Mouse (Mus musculus) kidney, embryonic 16.5 days (tissue): ENCODE measurements around the gene Sele. TPM values are rescaled to one million over a fixed set of nuclear protein-coding genes. Genes with fewer than 3 reads are reported as not detected.
"Not testable (repeated sequence)": the region's sequence is repeated elsewhere in the genome, so short reads cannot be mapped to it uniquely, and the experiment has no call there.

Source experiments
- ATAC-seq: fragments of 200-750 bp; cut with Nextera tagmentation; 2 replicates; pipeline ENCODE4 v1.8.0; 2017; ENCODE audit warnings: moderate TSS enrichment; ENCODE audit not compliant: low FRiP score, low TSS enrichment
- H3K27ac ChIP-seq: fragments of 300-500 bp; sonication (generic); 2 replicates; pipeline ENCODE4 v1.5.1; 2014; ENCODE audit warnings: low read length
- H3K27me3 ChIP-seq: fragments of 300-500 bp; sonication (generic); 2 replicates; pipeline ENCODE4 v1.6.1; 2014; ENCODE audit warnings: low read length, control low read depth, mixed read lengths; ENCODE audit not compliant: insufficient read depth
- H3K36me3 ChIP-seq: fragments of 300-500 bp; sonication (generic); 2 replicates; pipeline ENCODE4 v1.6.1; 2014; ENCODE audit warnings: low read length, control low read depth, mixed read lengths; ENCODE audit not compliant: insufficient read depth
- H3K4me1 ChIP-seq: fragments of 300-500 bp; sonication (generic); 2 replicates; pipeline ENCODE4 v1.6.1; 2014; ENCODE audit warnings: low read length, control low read depth, mixed read lengths; ENCODE audit not compliant: insufficient read depth
- H3K4me2 ChIP-seq: fragments of 300-500 bp; sonication (generic); replicated peaks from 2 replicates; pipeline ENCODE4 v1.6.1; 2014; ENCODE audit warnings: low read depth, low read length
- H3K4me3 ChIP-seq: fragments of 300-500 bp; sonication (generic); 2 replicates; pipeline ENCODE4 v1.5.1; 2014; ENCODE audit warnings: mild to moderate bottlenecking, low read length
- H3K9ac ChIP-seq: fragments of 300-500 bp; sonication (generic); replicated peaks from 2 replicates; pipeline ENCODE4 v1.6.1; 2014; ENCODE audit warnings: low read length
- H3K9me3 ChIP-seq: fragments of 300-500 bp; sonication (generic); 2 replicates; pipeline ENCODE4 v1.6.1; 2016; ENCODE audit warnings: low read length, control low read depth
- WGBS: fragments of 180-500 bp; shearing (Covaris S2); extraction: QIAGEN DNeasy Blood & Tissue Kit; methylation state at CpG from one replicate; pipeline ENCODE4 v1.1.7; 2014; 5-methylcytosine and 5-hydroxymethylcytosine counted together
- polyA plus RNA-seq: library from polyadenylated mRNA; unstranded; fragments of >200 nt; fragmentation: Nextera tagmentation; extraction: Ambion mirVana; gene quantifications from 2 replicates; pipeline ENCODE4 v1.2.1, GENCODE M21; 2015

The Sele gene
- polyA plus RNA-seq, result 0.09 and 0.10 TPM in 2 replicates

DNA sequence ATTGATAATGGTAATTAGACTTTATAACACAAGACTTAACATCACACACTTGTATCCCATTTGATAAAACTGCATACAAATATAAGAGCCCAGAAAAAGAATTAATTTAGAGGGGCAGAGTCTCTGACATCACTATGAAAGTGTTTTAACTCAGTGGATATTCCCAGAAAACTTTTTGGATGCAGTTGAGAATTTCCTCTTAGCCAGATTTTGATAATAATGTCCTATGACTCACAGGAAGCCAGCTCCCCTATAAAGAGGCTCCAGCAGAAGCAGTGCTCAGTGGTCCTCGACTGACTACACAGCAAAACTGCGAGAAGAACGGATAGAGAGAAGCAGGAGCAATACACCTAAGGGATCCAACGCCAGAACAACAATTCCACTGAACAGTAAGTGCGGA lies at the start of gene Sele:
Sele (plus strand) TSS at position 301 of the 400 bp plus-strand sequence.
- whole genome bisulfite sequencing, result 57% methylated on average over 5 of the region's 5 CpGs

DNA sequence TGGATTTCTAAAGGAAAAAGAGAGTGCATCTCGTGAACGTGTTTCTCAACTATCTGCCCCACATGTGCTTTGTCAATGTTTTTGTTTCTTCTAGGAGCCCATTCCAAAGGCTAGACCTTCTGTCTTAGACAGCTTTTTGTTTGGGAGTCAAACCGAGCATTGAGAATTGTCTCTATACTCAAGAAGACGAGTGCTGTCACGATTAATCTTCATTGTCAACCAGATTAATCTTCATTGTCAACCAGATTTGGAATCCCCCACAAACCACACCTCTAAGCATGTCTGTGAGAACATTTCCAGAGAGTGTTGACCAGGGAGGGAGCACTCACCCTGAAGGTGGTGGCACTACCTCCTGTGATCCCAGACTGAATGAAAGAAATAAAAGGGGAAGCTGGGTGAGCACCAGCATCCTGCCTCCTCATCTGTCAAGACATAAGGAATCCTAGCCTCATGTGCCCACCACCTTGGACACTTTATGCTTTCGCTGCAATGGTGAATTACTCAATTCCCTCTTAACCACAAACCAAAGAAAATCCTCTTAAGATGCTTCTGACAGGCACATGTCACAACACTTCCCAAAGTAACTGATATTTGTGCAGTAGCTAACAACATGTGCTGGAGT lies 46.1 kb upstream of the Sele start:
- Histone ChIP-seq H3K27ac (no peak overlapping the region), H3K9me3 (no peaks in the 10 kb centered on the region), H3K27me3 (no peaks in the 10 kb centered on the region), H3K4me2 (no peak overlapping the region), H3K4me1 (no peaks in the 10 kb centered on the region), H3K4me3 (no peak overlapping the region), H3K9ac (no peak overlapping the region), H3K36me3 (0 out of 2 replicates have a peak, but pooled peaks cover 3% of the 10 kb centered on the region)
- 75% methylated on average over 6 of the region's 6 CpGs for WGBS
- no peak for ATAC-seq

More for the DNA sequence above, at the start of gene Sele:
- no peak for ATAC-seq
- H3K4me1 ChIP-seq, result no peaks in the 10 kb centered on the region
- no peak within 1 kb of the TSS for H3K27ac ChIP-seq
- H3K27me3 ChIP-seq, result no peaks in the 10 kb centered on the region
- H3K36me3 ChIP-seq, result no peaks in the 10 kb centered on the region
- no peak within 1 kb of the TSS for H3K4me3 ChIP-seq
- H3K9ac ChIP-seq, result no peak within 1 kb of the TSS
- H3K9me3 ChIP-seq, result no peaks in the 10 kb centered on the region
- H3K4me2 ChIP-seq, result no peak within 1 kb of the TSS

DNA sequence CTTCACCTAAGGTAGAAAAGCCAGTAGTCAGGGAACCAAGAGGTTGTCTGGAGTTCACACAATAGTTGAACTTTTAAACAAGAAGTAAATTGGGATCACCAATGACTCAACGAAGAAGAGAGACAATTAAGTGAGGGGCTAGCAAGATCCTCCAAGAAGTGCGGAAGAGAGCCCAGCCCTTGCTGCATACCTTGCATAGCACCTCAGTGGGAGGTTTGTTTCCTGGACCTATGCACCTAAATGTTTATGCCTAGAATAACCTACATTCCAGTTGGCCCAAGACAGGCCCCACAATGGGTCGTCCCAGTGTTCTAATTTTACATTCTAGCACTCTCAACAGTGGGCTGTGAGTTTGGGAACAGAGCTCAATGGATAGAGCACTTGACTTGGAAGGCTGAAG lies 43.7 kb upstream of the Sele start:
- 80% methylated on average over 3 of the region's 3 CpGs for WGBS
- Histone ChIP-seq H3K27me3 (no peaks in the 10 kb centered on the region), H3K27ac (no peak overlapping the region), H3K9ac (no peak overlapping the region), H3K4me2 (no peak overlapping the region), H3K36me3 (no peaks in the 10 kb centered on the region), H3K9me3 (no peaks in the 10 kb centered on the region), H3K4me1 (no peaks in the 10 kb centered on the region), H3K4me3 (no peak overlapping the region)
- no peak for ATAC-seq

DNA sequence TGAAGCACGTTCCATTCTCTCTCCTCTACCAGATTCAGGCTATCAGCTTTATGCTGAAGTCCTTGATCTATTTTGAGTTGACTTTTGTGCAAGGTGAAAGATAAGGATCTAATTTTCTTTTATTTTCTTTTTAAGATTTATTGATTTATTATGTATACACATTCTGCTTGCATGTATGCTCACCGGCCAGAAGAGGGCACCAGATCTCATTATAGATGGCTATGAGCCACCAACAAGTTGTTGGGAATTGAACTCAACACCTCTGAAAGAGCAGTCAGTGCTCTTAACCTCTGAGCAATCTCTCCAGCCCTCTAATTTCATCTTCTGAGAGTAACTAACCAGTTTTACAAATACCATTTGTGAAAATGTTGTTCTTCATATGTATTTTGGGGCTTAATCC lies 38.8 kb upstream of the Sele start:
- Histone ChIP-seq H3K4me3 (no peak overlapping the region), H3K4me1 (no peaks in the 10 kb centered on the region), H3K9ac (no peak overlapping the region), H3K27ac (no peak overlapping the region), H3K4me2 (no peak overlapping the region), H3K9me3 (no peaks in the 10 kb centered on the region), H3K27me3 (no peaks in the 10 kb centered on the region), H3K36me3 (no peaks in the 10 kb centered on the region)
- no peak for ATAC-seq
- 37% methylated on average over 2 of the region's 2 CpGs for WGBS

DNA sequence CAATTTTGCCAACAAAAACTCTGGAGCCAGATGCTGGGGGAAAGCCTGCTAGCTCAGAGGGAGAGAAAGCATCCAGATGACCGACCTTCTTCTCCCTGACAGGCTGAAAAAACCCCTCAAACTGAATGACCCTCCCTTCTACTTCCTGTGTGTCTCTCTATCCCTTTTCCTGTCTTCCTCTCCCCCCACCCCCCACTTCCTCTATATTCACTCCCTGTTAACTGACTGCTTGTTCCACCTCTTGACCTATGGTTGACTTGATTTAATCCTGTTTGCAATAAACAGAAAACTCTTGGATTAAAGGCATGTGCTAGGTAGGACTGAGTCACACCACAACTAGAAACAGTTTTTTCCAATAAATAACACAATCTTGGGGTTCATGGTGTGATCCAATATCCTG lies 33.4 kb upstream of the Sele start:
- Histone ChIP-seq H3K36me3 (no peaks in the 10 kb centered on the region), H3K4me1 (no peaks in the 10 kb centered on the region), H3K27ac (no peak overlapping the region), H3K4me3 (no peak overlapping the region), H3K9ac (no peak overlapping the region), H3K4me2 (no peak overlapping the region), H3K9me3 (no peaks in the 10 kb centered on the region), H3K27me3 (no peaks in the 10 kb centered on the region)
- no peak for ATAC-seq
- 45% methylated on average over 1 of the region's 1 CpGs for WGBS

DNA sequence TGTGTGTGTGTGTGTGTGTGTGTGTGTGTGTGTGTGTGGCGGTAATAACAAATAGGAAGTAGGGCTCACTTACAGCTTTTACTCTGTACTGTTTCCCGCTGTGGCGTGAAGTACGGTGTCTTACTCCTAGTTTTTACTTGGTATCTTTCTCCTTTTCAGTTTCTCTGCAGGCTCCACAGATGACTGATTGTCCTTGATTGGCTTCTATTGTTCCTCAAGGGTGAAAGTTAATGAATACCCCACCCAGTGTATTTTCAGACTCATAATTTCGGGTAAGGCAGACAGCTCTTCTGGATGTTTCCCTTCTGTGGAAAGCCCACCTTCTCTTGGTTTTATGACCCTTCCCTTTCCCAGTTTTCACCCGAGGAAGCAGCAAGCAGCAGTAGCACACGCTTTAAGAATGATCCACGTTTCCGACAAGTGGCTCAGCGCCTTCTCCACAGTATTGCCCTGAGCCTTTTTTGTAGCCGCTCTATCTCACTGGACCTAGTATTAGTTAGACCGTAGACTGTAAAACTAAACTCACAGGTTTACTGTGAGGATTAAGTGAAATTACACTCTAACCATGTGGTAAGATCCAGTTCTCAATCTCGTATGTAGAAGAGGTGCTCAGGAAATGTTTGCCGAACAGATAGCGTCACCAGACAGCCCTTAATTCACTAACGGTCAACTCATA lies 29.7 kb upstream of the Sele start:
- Histone ChIP-seq H3K4me3 (no peak overlapping the region), H3K4me1 (no peaks in the 10 kb centered on the region), H3K27me3 (no peaks in the 10 kb centered on the region), H3K36me3 (no peaks in the 10 kb centered on the region), H3K9me3 (no peaks in the 10 kb centered on the region), H3K9ac (no peak overlapping the region), H3K4me2 (peak overlapping the region; percentile 21), H3K27ac (peak overlapping the region; percentile 47; the same call in 1 of the 2 replicates)
- WGBS, result 68% methylated on average over 16 of the region's 16 CpGs
- peak; percentile 71; the same call in 1 of the 2 replicates for ATAC-seq

DNA sequence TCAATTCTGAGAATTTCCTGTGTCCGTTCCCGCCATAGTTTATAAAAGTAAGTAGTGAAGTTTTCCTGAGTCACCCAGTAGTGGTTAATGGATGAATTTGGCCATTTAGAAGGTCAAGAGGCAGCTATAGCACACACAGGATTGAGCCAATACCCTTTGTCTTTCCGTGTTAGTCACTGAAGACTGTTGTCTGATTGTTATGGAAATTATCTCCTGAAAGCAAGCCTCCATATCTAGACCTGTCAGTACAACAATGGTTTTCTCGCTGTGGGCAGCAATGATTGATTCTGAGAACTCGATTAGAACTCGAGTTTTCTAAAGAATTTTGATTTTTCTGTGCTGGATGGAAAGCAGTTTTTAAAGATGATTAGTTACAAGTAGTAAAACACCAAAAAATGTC lies 28.2 kb upstream of the Sele start:
- Histone ChIP-seq H3K27ac (no peak overlapping the region), H3K27me3 (no peaks in the 10 kb centered on the region), H3K36me3 (no peaks in the 10 kb centered on the region), H3K9me3 (no peaks in the 10 kb centered on the region), H3K9ac (no peak overlapping the region), H3K4me2 (no peak overlapping the region), H3K4me3 (no peak overlapping the region), H3K4me1 (no peaks in the 10 kb centered on the region)
- WGBS, result 84% methylated on average over 6 of the region's 6 CpGs
- no peak for ATAC-seq

DNA sequence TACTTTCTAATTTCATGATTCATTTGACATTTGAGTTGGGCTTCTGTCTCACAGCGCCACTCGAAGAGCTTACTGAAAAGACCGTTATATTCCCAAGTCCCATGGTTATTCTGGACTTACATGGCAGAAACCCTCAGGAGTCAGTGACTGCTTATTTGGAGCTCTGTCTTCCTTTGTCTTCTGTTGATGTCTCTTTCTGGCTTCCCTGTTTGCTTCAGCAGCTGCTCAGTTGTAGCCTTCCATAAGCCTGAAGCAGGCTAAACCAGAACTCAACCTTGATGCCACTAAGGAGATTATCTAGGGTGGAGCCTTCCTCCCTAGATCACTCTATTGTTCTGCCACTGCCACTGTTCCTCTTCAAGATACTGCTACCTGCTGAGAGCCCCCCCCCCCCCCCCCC lies 27.3 kb upstream of the Sele start:
- WGBS, result 94% methylated on average over 3 of the region's 3 CpGs
- not testable (repeated sequence) for H3K4me1 ChIP-seq, H3K4me2 ChIP-seq

DNA sequence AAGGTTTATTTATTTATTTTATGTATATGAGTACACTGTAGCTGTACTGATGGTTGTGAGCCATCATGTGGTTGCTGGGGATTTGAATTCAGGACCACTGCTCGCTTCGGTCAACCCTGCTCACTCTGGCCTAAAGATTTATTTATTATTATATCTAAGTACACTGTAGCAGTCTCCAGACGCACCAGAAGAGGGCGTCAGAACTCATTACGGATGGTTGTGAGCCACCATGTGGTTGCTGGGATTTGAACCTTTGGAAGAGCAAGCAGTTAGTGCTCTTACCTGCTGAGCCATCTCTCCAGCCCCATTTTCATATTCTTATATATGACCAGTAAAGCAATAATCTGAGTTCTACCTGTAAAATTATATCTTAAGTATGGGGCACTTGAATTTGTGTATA lies 25.9 kb upstream of the Sele start:
- not testable (repeated sequence) for H3K36me3 ChIP-seq, H3K4me2 ChIP-seq, H3K4me1 ChIP-seq, H3K9ac ChIP-seq, H3K9me3 ChIP-seq, H3K27ac ChIP-seq, ATAC-seq, H3K4me3 ChIP-seq, H3K27me3 ChIP-seq
- WGBS, result 73% methylated on average over 5 of the region's 5 CpGs

More for the DNA sequence above, 27.3 kb upstream of the Sele start:
- not testable (repeated sequence) for H3K27me3 ChIP-seq, H3K36me3 ChIP-seq, H3K4me3 ChIP-seq, ATAC-seq, H3K9me3 ChIP-seq, H3K9ac ChIP-seq, H3K27ac ChIP-seq

DNA sequence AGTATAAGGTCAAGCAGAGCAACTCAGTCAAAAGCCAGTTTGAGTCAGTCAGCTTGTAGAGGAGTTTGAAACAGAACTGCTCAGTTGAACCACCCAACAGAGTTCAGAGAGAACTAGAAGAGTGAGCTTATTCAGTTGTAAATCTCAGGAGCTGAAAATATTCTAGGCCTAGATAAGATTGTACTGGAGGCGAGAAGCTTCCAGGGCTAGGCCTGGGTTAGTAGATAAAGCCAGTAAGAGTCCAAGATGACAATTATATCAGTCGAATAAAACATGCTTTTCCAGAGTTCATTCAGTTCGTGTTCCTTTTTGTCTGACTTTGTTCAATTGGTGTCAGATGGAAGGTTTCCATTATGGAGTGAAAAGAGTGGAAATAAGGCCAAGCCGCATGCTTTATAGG lies 22.3 kb upstream of the Sele start:
- Histone ChIP-seq H3K9me3 (no peaks in the 10 kb centered on the region), H3K4me1 (no peaks in the 10 kb centered on the region), H3K36me3 (no peaks in the 10 kb centered on the region), H3K4me2 (no peak overlapping the region), H3K27ac (no peak overlapping the region), H3K9ac (no peak overlapping the region), H3K4me3 (no peak overlapping the region), H3K27me3 (no peaks in the 10 kb centered on the region)
- no peak for ATAC-seq
- 90% methylated on average over 4 of the region's 4 CpGs for WGBS
